20 mouse cellular contexts compared by ENCODE assay signal in genomic region chr19:36319735-36320134, GRCm38 (mm10). TPM values are rescaled to one million over a fixed set of nuclear protein-coding genes. Genes with fewer than 3 reads are reported as not detected.
A peak's percentile ranks its signal among the peaks of the same experiment; 100 is the strongest.
DNase-seq lines count a peak whose midpoint lies in the region; ATAC-seq lines count a peak whose summit lies in the region.
"Had no signal": no experiment of that assay in that cellular context is flagged by ENCODE, and none has a peak within 500 bp of the region (broad histone marks: within the 10 kb centered on the region; RNA-seq: fewer than 3 reads in every experiment).

No protein-coding gene starts in this region.

- peaks cover 20% of the 10 kb centered on the region for H3K4me1 ChIP-seq in liver, embryonic 13.5 days (replicated peaks)
- no peaks in the 10 kb centered on the region for H3K4me1 ChIP-seq in midbrain, embryonic 11.5 days (ENCODE audit: control insufficient read depth, insufficient read depth, low read length)
- H3K4me1 ChIP-seq: embryonic facial prominence, embryonic 13.5 days; forebrain, embryonic 13.5 days; hindbrain, embryonic 12.5 days had no signal

- H3K27ac ChIP-seq in liver, embryonic 13.5 days: no peak overlapping the region
- H3K27ac ChIP-seq in midbrain, embryonic 11.5 days (ENCODE audit: low read depth, low read length): no peak overlapping the region
- H3K27ac ChIP-seq: embryonic facial prominence, embryonic 13.5 days; forebrain, embryonic 13.5 days; hindbrain, embryonic 12.5 days had no signal

- H3K4me2 ChIP-seq in liver, embryonic 13.5 days: no peak overlapping the region
- no peak overlapping the region for H3K4me2 ChIP-seq in midbrain, embryonic 11.5 days
- H3K4me2 ChIP-seq: embryonic facial prominence, embryonic 13.5 days; forebrain, embryonic 13.5 days; hindbrain, embryonic 12.5 days had no signal

- DNase-seq in c-Kit-negative CD71-positive TER-119-positive erythroid progenitor cells, embryonic 14.5 days (ENCODE audit: low read depth, low spot score): peak; percentile 9
- DNase-seq in c-Kit-positive CD71-positive TER-119-negative erythroid progenitor cells, embryonic 14.5 days (ENCODE audit: low read depth): peak; percentile 55
- peak; percentile 33 for DNase-seq in liver, embryonic 13.5 days
- no peak for DNase-seq in kidney, adult 9 months
- no peak for DNase-seq in midbrain, embryonic 11.5 days (ENCODE audit: low spot score, missing footprints)
- DNase-seq: adrenal gland, adult 8-10 months; adrenal gland, postnatal 36 days; cerebellum, adult 18-20 months; cerebellum, adult 9-11 months; cerebellum, postnatal 36 days; forebrain, postnatal 0 days; gastrocnemius, postnatal 14 days; heart, postnatal 10 days; heart, postnatal 4 days had no signal

- no peaks in the 10 kb centered on the region for H3K27me3 ChIP-seq in liver, embryonic 13.5 days
- H3K27me3 ChIP-seq in midbrain, embryonic 11.5 days (ENCODE audit: control insufficient read depth, insufficient read depth, low read length): no peaks in the 10 kb centered on the region
- H3K27me3 ChIP-seq: embryonic facial prominence, embryonic 13.5 days; forebrain, embryonic 13.5 days; hindbrain, embryonic 12.5 days had no signal

- 44% methylated on average over 4 of the region's 4 CpGs for WGBS in liver, embryonic 13.5 days (ENCODE audit: insufficient replicate concordance)
- 83% methylated on average over 4 of the region's 4 CpGs for whole genome bisulfite sequencing in midbrain, embryonic 11.5 days

- ATAC-seq in liver, embryonic 13.5 days (ENCODE audit: low read depth): peak; percentile 95
- peak; percentile 50 for ATAC-seq in megakaryocyte progenitor cell, adult 5-6 weeks (replicated peaks; ENCODE audit: poor library complexity)
- ATAC-seq in erythroid progenitor cell, adult 5-6 weeks (replicated peaks; ENCODE audit: low FRiP score, poor library complexity, severe bottlenecking): no peak
- ATAC-seq in midbrain, embryonic 11.5 days (ENCODE audit: low FRiP score): no peak
- ATAC-seq: forebrain, embryonic 13.5 days; forebrain, postnatal 0 days; hindbrain, embryonic 16.5 days had no signal

- H3K9ac ChIP-seq in liver, embryonic 13.5 days: no peak overlapping the region
- H3K9ac ChIP-seq in midbrain, embryonic 11.5 days (ENCODE audit: low read length): no peak overlapping the region
- H3K9ac ChIP-seq: embryonic facial prominence, embryonic 13.5 days; forebrain, embryonic 13.5 days; forebrain, postnatal 0 days; hindbrain, embryonic 12.5 days had no signal

- H3K4me3 ChIP-seq in liver, embryonic 13.5 days (replicated peaks): no peak overlapping the region
- H3K4me3 ChIP-seq in midbrain, embryonic 11.5 days (ENCODE audit: low read depth, low read length): no peak overlapping the region
- H3K4me3 ChIP-seq: embryonic facial prominence, embryonic 13.5 days; forebrain, embryonic 13.5 days; hindbrain, embryonic 12.5 days had no signal

- H3K36me3 ChIP-seq in liver, embryonic 13.5 days: no peaks in the 10 kb centered on the region
- H3K36me3 ChIP-seq in midbrain, embryonic 11.5 days (ENCODE audit: control insufficient read depth, insufficient read depth, low read length): no peaks in the 10 kb centered on the region
- H3K36me3 ChIP-seq: embryonic facial prominence, embryonic 13.5 days; hindbrain, embryonic 12.5 days had no signal

- no peaks in the 10 kb centered on the region for H3K9me3 ChIP-seq in liver, embryonic 13.5 days (replicated peaks)
- H3K9me3 ChIP-seq in midbrain, embryonic 11.5 days (ENCODE audit: control insufficient read depth, low read length): no peaks in the 10 kb centered on the region
- H3K9me3 ChIP-seq: embryonic facial prominence, embryonic 13.5 days; forebrain, embryonic 13.5 days; hindbrain, embryonic 12.5 days had no signal

RNA-seq across cellular contexts. Expression of gene Pcgf5, which starts 28.4 kb away (rescaled TPM):
- 22.6 and 26.9 TPM in 2 replicates for polyA plus RNA-seq in liver, embryonic 13.5 days (2015; fragmentation: Nextera tagmentation; extraction: Ambion mirVana)
- 71.8 and 81.7 TPM in 2 replicates for total RNA-seq in megakaryocyte progenitor cell, adult 5-6 weeks (2015)
- 58.1 and 70.2 TPM in 2 replicates for total RNA-seq in megakaryocyte progenitor cell, adult 5-6 weeks (2017)
- total RNA-seq in erythroid progenitor cell, adult 5-6 weeks (2015; ENCODE audit: low replicate concordance): 71.7 and 72.1 TPM in 2 replicates
- 93.1 and 138 TPM in 2 replicates for total RNA-seq in erythroid progenitor cell, adult 5-6 weeks (2017; ENCODE audit: low replicate concordance)
- polyA plus RNA-seq in midbrain, embryonic 11.5 days (2014; fragmentation: Nextera tagmentation; extraction: Ambion mirVana): 10.2 and 10.9 TPM in 2 replicates

Comparison
In these comparisons a context has a peak if more than half of its experiments do, and no peak if none do; other contexts are left out.
1. DNase-seq: peak in c-Kit-negative CD71-positive TER-119-positive erythroid progenitor cells, embryonic 14.5 days (single experiment), c-Kit-positive CD71-positive TER-119-negative erythroid progenitor cells, embryonic 14.5 days (single experiment) and liver, embryonic 13.5 days (single experiment); none in kidney, adult 9 months (single experiment) and midbrain, embryonic 11.5 days (single experiment).
2. ATAC-seq: peak in liver, embryonic 13.5 days (single experiment) and megakaryocyte progenitor cell, adult 5-6 weeks (single experiment); none in erythroid progenitor cell, adult 5-6 weeks (single experiment) and midbrain, embryonic 11.5 days (single experiment).